Mouse (Mus musculus) mouse embryonic stem cell (cell line): ENCODE data around the gene Cfap45.

Experiments
- in situ Hi-C, 2 experiments: fragments of 300-500 bp; cut with MboI; formaldehyde crosslinking; loops; 1 replicate in 1 of 2; 3 replicates in 1 of 2; pipeline ENCODE4 v1.14.3; 2019 to 2020; ENCODE audit warnings: low sequenced_read_pairs in 2 of 2, low pct_unique_long_range_greater_than_20kb in 1 of 2, mixed read lengths in 1 of 2; ENCODE audit not compliant: unreplicated experiment in 1 of 2

Gene Cfap45

DNA sequence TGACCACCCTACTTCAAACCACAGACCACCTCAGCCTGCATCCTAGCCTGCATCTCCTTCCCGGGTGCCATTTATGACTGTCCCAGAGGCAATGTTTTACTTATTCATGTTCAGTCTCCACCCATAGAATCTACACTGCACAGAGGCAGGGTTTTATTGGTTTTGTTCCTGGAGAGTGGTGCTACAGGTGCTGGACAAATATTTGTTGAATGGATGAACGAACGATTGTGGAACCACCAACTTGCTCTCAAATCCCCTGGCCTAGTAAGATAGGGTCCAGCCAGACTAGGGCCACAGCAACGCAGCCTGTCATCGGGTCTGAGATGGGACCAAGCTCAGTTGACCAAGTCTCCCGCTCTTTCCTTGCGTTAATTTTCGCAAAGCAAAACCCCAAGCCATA, 10.6 kb upstream of the Cfap45 start:
- in situ Hi-C loops, result no loop called here

DNA sequence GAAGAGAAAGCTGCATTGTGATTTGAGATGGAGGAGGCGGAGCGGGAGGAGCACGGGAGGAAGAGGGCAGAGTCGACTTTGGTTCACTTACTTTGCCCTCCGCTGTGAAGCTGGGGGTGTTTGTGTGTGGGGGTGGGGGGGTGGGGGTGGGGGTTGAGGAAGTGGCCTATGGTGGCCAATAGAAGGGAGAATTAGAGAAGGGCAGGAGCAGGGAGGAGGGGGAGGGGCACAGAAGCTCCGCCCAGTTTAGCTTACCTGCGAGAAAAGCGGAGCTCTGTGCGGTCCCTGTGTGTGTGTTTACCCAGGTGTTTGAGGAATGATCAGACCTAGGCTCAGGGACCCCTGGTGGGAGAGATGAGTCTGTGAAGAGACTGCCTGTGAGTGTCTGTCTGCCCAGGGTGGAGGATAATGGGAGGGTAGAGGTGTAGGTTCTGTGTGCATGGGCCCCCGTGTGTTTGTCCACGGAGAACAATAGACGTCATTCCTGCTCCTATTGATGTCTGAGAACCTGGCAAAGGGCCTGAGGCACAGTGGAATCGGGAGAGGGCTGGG, 10.1 kb upstream of the Cfap45 start:
- in situ Hi-C loops, result no loop called here

DNA sequence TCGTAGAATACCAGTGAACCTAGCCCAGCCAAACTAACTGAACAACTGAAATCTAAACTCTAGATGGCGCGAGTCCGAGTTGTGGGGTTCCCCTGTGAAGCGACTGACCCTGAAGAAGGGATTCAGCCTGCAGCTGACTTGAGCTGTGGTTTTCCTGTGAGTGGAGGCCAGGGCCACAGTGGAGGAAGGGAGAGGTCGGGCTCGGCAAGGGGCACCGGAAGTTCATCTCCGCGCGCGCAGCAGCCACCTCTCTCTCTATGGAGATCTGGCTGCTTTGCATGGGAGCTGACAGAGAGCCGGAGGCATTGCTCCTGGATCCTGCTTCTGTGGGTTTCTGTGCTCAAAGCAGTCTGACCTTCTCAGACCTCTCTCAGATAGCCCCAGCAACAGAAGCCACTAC, 7.6 kb upstream of the Cfap45 start:
- in situ Hi-C loops, result no loop called here

DNA sequence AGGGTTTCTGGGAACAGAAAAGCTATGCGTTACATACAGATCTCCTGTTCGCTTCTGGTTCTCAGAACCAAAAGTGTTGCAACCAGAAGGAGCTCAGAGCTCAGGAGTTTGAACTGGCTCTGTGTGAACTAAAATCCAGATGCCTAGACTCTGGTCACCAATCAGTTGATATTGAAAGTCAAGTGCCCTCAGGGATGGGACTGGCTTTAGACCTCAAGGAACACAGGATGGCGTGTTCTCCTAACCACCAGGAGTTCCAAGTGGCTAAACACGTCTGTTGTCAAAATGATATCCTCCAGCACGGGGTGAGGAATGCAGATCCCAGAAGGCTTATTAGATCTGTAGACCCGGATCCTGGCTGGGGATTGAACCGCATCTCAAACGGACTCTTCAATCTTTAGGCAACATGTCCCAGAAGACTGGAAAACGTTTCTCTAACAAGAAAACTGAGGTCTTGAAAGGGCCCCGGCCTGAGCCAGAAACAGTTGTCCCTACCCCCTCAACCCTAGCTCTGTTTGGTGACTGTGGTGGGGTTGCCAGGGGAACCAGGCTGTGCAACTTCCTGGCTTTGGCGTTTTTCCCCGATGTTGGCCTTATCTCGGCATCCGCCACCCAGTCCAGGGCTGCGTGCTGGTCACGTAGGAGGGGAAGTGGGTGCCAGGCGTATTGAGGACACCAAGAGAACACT, 6.9 kb upstream of the Cfap45 start:
- in situ Hi-C loops, result no loop called here

DNA sequence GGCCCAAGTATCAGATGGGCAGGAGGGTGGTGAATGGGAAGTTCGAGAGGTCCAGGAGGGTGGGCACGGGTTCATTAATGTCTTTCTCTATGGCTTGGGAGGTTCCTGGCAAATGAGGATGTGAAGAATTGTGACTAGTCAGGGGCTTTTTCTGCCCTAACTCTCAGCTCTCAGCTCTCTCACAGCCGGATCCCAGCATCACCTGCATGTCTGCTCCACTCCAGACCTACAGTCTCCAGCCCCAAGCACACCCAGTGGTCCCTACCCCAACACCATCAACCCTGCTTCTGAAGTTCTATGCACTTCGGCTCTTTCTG, 6.4 kb upstream of the Cfap45 start:
- in situ Hi-C loops, result no loop called here

DNA sequence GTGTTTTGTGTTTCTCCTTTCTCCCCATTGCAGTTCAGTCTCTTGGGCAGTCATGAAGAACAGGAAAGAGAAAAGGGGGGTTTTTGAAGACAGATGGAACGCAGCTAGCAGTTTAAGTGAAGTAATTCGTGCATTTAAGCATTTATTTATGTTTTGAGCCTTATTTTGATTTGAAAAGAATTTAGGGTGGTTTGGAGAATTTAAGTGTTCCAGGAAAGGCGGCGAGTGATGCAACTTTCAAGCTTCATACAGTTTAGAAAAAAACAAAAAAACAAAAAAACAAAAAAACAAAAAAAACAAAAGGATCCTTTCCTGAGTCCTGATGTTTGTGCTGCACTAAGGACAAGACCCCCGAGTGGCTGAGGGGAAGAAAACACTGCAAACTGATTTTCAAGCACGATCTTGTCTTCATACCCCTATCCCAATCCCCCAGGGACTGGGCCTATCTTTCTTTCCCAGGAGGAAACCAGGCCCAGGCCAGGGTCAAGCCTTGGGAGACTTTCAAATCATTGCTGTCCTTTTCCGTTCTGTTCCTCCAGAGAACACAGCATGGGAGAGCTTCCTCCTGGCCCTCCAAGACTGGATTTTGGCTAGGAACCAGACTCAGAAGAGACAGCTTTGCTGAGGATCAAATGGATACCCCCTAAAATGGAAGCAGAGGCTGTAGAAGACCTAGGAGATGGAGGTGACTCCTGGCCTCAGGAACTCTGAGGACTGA, 5.9 kb upstream of the Cfap45 start:
- in situ Hi-C loops, result no loop called here

DNA sequence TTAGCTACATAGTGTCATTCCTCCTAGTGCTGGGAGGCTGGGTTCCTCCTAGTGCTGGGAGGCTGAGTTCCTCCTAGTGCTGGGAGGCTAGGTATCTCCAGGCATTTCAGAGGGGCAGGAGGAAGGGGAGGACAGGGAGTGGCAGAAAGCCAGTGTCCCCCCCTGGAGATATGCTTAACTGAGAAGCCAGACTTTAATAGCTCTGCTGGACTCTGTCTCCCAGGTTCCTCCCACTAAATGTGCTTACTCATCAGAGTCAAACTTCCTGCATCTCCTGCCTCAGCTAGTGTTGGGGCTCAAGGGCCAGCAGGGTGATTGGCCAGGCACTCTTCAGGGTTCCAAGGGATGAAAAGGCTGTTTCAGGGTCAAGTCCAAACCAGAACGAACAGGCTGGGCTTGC, 5.2 kb upstream of the Cfap45 start:
- in situ Hi-C loops, result no loop called here

DNA sequence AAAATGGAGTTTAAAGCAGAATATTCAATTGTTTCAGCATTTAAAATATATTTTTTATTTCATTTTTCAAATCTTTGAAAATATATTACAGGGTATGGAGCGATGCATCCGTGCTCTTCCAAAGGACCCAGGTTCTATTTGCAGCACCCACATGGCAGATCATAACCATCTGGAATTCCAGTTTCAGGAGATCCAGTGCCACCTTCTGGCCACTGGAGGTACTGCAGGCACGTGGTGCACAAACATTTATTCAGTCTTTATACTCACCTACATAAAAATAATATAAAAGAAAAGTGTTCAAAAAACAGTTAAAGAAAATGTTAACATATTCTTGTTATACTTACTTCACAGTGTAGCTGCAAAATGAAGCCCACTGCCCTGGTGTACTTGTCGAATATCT, 2.6 kb upstream of the Cfap45 start:
- in situ Hi-C loops, result no loop called here

DNA sequence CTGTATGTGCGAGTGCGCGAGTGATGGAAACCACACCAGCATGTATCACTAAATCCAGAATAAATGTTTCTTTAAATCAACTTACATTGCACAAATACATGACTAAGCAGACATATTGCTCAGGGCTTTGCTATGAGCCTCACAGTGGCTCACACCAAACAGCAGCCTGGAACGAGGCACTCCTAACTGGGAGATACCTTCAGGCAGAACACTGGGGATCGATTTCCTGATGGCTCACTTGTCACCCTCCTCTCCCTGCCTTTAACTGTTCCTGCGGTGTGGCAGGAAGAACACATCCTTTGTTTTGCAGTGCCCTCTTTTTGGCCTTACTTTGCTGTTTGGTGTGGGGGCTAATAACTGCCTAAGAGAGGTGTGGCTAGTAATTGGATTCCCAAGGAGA, 957 bp upstream of the Cfap45 start:
- in situ Hi-C loops, result loop anchor here in 1 of 2 experiments (10.0 kb wide), 1 partner anchor 115 kb away; the partner anchor contains the start of gene Dusp23

DNA sequence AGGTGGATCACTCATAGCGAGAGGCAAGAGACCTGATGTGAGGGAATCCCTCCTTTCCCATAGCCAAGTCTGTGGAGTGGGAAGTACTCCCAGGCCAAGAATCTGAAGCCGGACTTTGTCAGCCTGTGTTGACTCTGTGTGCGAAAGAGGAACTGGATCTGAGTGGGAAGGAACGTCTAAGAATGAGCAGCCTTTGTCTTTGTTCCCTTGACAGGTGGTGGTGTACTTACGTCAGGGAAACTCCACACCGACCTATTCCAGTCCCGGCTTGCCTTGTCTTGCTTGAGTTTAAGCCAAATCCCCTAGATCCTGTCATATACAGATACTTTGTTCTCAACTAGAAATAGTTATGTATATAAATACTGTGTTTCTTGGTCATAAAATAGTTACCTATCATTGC, 1.9 kb downstream of the Cfap45 start:
- in situ Hi-C loops, result loop anchor here in 1 of 2 experiments (10.0 kb wide), 1 partner anchor 112 kb away; the partner anchor contains the start of gene Dusp23

DNA sequence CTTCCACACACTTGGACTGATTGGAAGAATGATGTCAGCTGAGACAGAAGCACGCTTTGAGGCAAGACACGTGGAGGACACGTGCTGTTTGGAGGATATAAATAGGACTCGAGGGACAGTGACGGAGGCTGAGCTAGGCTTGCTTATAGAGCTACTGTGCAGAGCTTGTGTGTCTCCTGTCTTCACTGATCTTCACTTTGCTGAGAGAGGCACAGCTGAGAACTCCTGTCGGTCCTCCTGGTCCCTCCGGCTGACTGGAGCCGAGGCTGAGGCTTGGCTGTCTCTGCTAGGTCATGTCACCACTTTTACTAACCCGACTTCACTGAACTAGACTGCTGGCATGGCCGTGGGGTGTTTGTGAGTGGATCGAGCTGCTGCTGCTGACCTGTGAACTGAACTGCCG, 3.1 kb downstream of the Cfap45 start:
- in situ Hi-C loops, result loop anchor here in 1 of 2 experiments (10.0 kb wide), 1 partner anchor 111 kb away; the partner anchor contains the start of gene Dusp23

DNA sequence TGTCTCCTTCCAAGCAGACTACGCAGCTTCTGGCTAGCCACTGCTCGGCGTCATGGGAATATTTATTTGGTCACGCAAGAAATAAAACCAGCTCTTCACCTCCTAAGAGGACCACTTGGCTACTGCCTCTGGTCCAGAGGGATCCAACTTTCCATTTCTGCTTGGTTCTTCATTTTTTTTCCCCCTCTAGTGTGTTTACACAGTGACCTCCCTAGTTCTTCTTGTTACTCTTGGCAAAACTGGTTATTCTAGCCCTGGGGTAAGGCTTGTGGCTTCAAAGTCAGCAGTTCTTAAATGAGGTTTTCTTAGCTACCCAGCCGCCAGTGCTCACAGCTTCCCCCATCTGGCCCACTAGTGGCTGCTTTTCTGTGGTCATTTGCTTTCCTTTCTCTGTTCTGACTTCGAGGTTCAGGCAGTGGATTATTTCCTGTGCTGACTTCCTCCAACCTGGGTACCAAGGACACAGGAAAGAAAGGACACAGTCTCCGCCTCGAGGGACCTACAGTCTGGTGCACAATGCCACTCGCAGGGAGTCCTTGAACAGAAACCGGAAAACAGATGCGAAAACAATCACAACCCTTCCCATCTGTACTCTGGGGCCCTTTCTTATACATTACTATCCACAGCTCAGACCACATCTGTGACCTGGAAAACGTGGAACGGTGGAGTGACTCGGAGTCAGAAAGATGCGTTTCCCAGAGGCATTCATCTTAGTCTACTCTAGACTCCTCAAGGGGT, 4.6 kb downstream of the Cfap45 start:
- in situ Hi-C loops, result loop anchor here in 1 of 2 experiments (10.0 kb wide), 1 partner anchor 110 kb away; the partner anchor contains the start of gene Dusp23

DNA sequence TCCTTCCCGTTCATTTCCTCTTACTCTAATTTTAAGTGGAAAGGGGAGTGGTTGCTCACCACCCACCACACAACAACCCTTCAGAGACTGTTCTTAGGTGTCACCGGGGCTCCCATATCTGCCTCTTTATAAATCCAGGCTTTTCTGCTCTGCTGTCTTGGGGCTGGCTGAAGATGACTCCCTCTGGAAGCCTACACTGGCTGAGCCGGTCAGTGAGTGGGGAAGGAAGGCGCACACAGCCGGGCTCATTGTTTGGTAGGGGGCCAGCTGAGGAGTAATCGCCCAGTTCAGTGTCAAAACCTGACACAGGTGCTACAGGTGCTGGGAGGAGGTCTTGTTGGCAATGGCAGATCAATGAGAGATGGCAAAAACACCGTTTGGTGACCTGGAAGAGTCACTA, 5.4 kb downstream of the Cfap45 start:
- in situ Hi-C loops, result loop anchor here in 1 of 2 experiments (10.0 kb wide), 1 partner anchor 109 kb away; the partner anchor contains the start of gene Dusp23

DNA sequence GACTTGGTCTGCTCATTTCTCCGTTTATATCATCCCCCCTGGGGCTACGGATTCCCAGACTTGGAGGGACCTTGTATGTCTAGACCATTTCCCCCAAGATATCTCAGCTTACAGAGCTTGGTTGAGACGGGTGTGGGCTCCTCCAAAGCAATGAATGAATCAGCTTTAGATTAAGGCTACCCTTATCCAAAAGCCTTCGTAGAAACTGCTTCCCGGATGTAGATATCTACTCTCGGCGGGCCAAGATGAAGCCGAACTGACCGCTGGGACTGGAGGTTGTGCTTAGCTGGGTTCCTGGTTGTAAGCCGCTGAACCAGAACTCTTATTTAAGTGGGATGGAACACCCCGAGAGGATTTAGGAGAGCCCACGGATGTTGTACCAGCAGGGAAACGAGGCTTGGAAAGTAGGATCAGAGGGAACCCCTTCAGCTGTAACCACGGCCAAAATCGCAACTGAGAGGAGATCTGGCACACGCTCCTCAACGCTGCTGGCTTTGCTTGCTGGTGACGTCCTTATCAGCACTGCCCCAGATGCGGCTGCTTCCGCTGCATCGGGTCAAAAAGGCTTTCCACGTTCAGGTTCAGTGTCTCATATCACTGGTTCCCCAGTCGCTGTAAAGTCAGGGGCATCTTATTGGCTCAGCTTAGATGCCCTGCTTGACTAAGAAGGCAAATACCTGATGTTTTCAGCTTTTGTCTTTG, 5.9 kb downstream of the Cfap45 start:
- in situ Hi-C loops, result loop anchor here in 1 of 2 experiments (10.0 kb wide), 1 partner anchor 108 kb away; the partner anchor contains the start of gene Dusp23

DNA sequence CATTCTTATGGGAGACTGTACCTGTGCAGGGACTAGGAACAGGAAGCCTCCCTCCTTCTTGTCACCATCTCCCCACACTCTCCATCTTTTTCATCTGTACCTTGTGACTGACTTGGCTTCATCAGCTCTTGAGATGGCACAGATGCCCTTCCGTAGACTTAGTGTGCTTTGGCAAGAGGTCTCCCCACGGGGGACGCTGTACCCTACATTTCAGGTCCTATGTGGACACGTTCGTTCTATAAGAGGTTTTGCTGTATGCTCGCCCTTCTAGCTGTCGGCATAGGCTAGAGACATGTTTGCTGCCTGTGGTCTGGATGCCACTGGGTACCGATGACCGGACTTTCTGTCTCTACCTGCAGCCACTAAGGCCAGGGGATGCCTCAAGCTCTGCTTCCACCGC, 6.8 kb downstream of the Cfap45 start:
- in situ Hi-C loops, result loop anchor here in 1 of 2 experiments (10.0 kb wide), 1 partner anchor 107 kb away; the partner anchor contains the start of gene Dusp23

DNA sequence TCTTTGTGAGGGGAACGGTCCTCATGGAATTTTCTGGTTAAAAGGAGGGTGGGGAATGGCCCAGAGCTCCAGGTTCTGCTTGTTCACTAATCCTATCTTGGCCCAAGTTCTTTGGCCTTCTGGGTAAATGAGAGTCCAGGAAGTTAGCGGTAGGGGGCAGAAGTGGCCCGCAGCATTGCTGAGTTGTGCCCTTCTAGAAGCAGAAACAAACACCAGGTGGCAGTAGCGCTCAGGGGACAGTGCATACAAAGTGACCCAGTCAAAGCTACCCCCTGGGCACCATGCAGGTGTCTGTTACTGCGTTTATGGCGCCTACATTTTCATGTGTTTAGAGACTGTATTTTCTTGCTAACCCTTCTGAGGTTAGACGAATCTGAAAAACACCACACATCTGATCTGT, 8.1 kb downstream of the Cfap45 start:
- in situ Hi-C loops, result loop anchor here in 1 of 2 experiments (10.0 kb wide), 1 partner anchor 106 kb away; the partner anchor contains the start of gene Dusp23

DNA sequence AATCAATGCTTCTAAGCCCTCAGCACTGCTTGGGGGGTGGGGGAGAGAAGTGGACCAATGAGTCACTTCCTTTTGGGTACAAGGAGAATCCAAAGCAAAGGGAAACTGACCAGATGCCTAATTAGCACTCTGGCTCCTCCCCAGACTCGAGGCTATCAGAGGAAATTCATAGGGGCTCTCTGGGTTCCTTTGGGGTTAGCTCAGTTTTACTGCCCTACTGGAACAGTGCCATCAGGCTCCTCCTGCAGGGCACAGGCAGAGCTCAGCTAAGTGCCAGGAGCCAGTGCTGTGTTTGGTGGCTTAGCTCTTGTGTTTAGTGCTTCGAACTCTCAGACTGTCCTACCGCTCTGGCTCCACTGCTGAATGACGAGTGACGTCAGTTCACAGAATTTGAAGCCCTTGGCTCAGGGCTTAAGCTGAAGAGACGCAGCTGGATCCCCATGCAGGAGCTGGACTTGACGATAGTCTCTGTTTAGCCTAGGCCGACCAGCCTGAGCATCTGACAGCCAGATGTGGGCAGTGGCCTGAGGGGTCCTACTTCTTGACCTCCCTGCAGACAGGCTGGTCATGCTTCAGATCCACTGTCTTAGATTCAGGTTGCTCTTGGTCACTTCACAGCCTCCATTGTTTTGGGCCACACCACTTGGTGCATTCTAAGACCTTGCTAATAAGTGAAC, 10.1 kb downstream of the Cfap45 start:
- in situ Hi-C loops, result no loop called here

DNA sequence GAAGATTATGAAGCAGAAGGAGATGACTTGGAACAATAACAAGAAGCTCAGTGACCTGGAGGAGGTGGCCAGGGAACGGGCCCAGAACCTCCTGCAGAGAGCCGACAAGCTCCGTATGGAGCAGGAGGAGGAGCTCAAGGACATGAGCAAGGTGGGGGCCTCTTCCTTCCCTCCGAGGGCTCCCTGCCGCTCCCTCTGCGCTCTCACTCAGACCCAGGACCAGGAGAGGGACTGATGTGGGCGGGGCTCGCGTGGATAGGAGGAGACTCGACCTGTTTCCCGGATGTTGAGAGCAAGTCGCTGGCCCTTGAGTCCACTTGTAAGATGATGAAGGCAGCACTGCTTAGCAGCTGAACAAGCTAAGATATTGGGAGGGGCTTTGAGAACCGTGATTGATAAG, 11.9 kb downstream of the Cfap45 start:
- in situ Hi-C loops, result no loop called here
